Mouse (Mus musculus) hindbrain, embryonic 10.5 days (tissue): ENCODE data around the gene Etnk2. TPM values are rescaled to one million over a fixed set of nuclear protein-coding genes. Genes with fewer than 3 reads are reported as not detected.

Experiments
- DNase-seq: peaks from one replicate; pipeline ENCODE4 v3.0.0-alpha.2; 2017; ENCODE audit warnings: low spot score
- H3K27ac ChIP-seq: fragments of 300-500 bp; sonication (generic); 2 replicates; pipeline ENCODE4 v1.5.1; 2016; ENCODE audit warnings: mild to moderate bottlenecking, moderate library complexity
- H3K27me3 ChIP-seq: fragments of 300-500 bp; sonication (generic); 2 replicates; pipeline ENCODE4 v1.6.1; 2016; ENCODE audit warnings: mild to moderate bottlenecking; ENCODE audit not compliant: poor library complexity, insufficient read depth, severe bottlenecking
- H3K36me3 ChIP-seq: fragments of 300-500 bp; sonication (generic); 2 replicates; pipeline ENCODE4 v1.6.1; 2016; ENCODE audit warnings: mild to moderate bottlenecking, moderate library complexity
- H3K4me1 ChIP-seq: fragments of 300-500 bp; sonication (generic); replicated peaks from 2 replicates; pipeline ENCODE4 v1.6.1; 2016; ENCODE audit warnings: mild to moderate bottlenecking
- H3K4me3 ChIP-seq: fragments of 300-500 bp; sonication (generic); 2 replicates; pipeline ENCODE4 v1.5.1; 2016; ENCODE audit warnings: mild to moderate bottlenecking, moderate library complexity
- H3K9me3 ChIP-seq: fragments of 300-500 bp; sonication (generic); 2 replicates; pipeline ENCODE4 v1.6.1; 2016; ENCODE audit warnings: mild to moderate bottlenecking, moderate library complexity
- WGBS: fragments of 180-500 bp; shearing (Covaris S2); methylation state at CpG from one replicate; pipeline ENCODE4 v1.1.7; 2016; 5-methylcytosine and 5-hydroxymethylcytosine counted together
- polyA plus RNA-seq: library from polyadenylated mRNA; unstranded; fragments of >200 nt; fragmentation: Nextera tagmentation; extraction: Ambion mirVana; gene quantifications from 2 replicates; pipeline ENCODE4 v1.2.1, GENCODE M21; 2016

Etnk2 gene
- polyA plus RNA-seq, 1 experiment from 2014 or later, result 4.1 TPM

- Histone ChIP-seq H3K27me3 (peaks cover 53% of the 10 kb centered on the region), H3K4me1 (peaks cover 27% of the 10 kb centered on the region), H3K27ac (no peak overlapping the region), H3K36me3 (no peaks in the 10 kb centered on the region), H3K4me3 (no peak overlapping the region), H3K9me3 (no peaks in the 10 kb centered on the region)
- DNase-seq, result no peak
- WGBS, result 58% methylated on average over 15 of the region's 15 CpGs
Measured at GRCm38 (mm10) chr1:133355912-133356311, 7.5 kb upstream of the Etnk2 start.

- 66% methylated on average over 8 of the region's 8 CpGs for WGBS
- Histone ChIP-seq H3K9me3 (no peaks in the 10 kb centered on the region), H3K27me3 (peaks cover 51% of the 10 kb centered on the region), H3K36me3 (no peaks in the 10 kb centered on the region), H3K27ac (no peak overlapping the region; the same call in 1 of the 2 replicates), H3K4me1 (peaks cover 24% of the 10 kb centered on the region), H3K4me3 (no peak overlapping the region)
- DNase-seq, result no peak
Measured at GRCm38 (mm10) chr1:133356330-133356729, 7.0 kb upstream of the Etnk2 start.

GRCm38 (mm10) chr1:133361006-133361405, 2.4 kb upstream of the Etnk2 start:
- Histone ChIP-seq H3K9me3 (no peaks in the 10 kb centered on the region), H3K27ac (no peak overlapping the region), H3K4me3 (no peak overlapping the region), H3K36me3 (no peaks in the 10 kb centered on the region), H3K4me1 (peaks cover 32% of the 10 kb centered on the region), H3K27me3 (peaks cover 66% of the 10 kb centered on the region)
- WGBS, result 93% methylated on average over 6 of the region's 6 CpGs
- DNase-seq, result no peak

- no peak for DNase-seq
- Histone ChIP-seq H3K4me1 (peaks cover 29% of the 10 kb centered on the region), H3K9me3 (no peaks in the 10 kb centered on the region), H3K36me3 (no peaks in the 10 kb centered on the region), H3K27ac (no peak overlapping the region), H3K4me3 (no peak overlapping the region), H3K27me3 (peaks cover 67% of the 10 kb centered on the region)
- 89% methylated on average over 5 of the region's 5 CpGs for WGBS
Measured at GRCm38 (mm10) chr1:133362103-133362502, 1.3 kb upstream of the Etnk2 start.

- Histone ChIP-seq H3K9me3 (no peaks in the 10 kb centered on the region), H3K36me3 (no peaks in the 10 kb centered on the region), H3K4me1 (peaks cover 49% of the 10 kb centered on the region), H3K27me3 (peaks cover 60% of the 10 kb centered on the region), H3K27ac (peak overlapping the region; percentile 81), H3K4me3 (peak overlapping the region; percentile 82)
- 1% methylated on average over 27 of the region's 27 CpGs for WGBS
- no peak for DNase-seq
Measured at GRCm38 (mm10) chr1:133364022-133364630, 754 bp downstream of the Etnk2 start.

- Histone ChIP-seq H3K9me3 (no peaks in the 10 kb centered on the region), H3K27me3 (peaks cover 56% of the 10 kb centered on the region)
- no peak for DNase-seq
Measured at GRCm38 (mm10) chr1:133364890-133365289, 1.5 kb downstream of the Etnk2 start.

GRCm38 (mm10) chr1:133366951-133367605, 3.7 kb downstream of the Etnk2 start:
- WGBS, result 49% methylated on average over 10 of the region's 10 CpGs
- Histone ChIP-seq H3K9me3 (no peaks in the 10 kb centered on the region), H3K4me1 (peaks cover 60% of the 10 kb centered on the region), H3K27ac (peak overlapping the region; percentile 54), H3K36me3 (no peaks in the 10 kb centered on the region), H3K27me3 (peaks cover 52% of the 10 kb centered on the region), H3K4me3 (no peak overlapping the region)
- DNase-seq, result no peak

More at GRCm38 (mm10) chr1:133364890-133365289, 1.5 kb downstream of the Etnk2 start:
- H3K4me1 ChIP-seq, result peaks cover 52% of the 10 kb centered on the region
- WGBS, result 42% methylated on average over 2 of the region's 2 CpGs
- H3K36me3 ChIP-seq, result no peaks in the 10 kb centered on the region
- H3K4me3 ChIP-seq, result no peak overlapping the region
- H3K27ac ChIP-seq, result no peak overlapping the region

GRCm38 (mm10) chr1:133367606-133368488, 4.5 kb downstream of the Etnk2 start:
- peak overlapping the region; percentile 54 for H3K27ac ChIP-seq
- peak; percentile 43 for DNase-seq
- H3K36me3 ChIP-seq, result no peaks in the 10 kb centered on the region
- WGBS, result 11% methylated on average over 11 of the region's 11 CpGs
- H3K4me3 ChIP-seq, result peak overlapping the region; percentile 7
- H3K27me3 ChIP-seq, result peaks cover 44% of the 10 kb centered on the region
- peaks cover 66% of the 10 kb centered on the region for H3K4me1 ChIP-seq
- no peaks in the 10 kb centered on the region for H3K9me3 ChIP-seq

- H3K27ac ChIP-seq, result peak overlapping the region; percentile 54; the same call in 1 of the 2 replicates
- no peak for DNase-seq
- WGBS, result 53% methylated on average over 10 of the region's 10 CpGs
- H3K27me3 ChIP-seq, result peaks cover 38% of the 10 kb centered on the region
- no peaks in the 10 kb centered on the region for H3K9me3 ChIP-seq
- no peaks in the 10 kb centered on the region for H3K36me3 ChIP-seq
- peaks cover 62% of the 10 kb centered on the region for H3K4me1 ChIP-seq
- no peak overlapping the region for H3K4me3 ChIP-seq
Measured at GRCm38 (mm10) chr1:133368644-133369043, 5.3 kb downstream of the Etnk2 start.

GRCm38 (mm10) chr1:133370352-133370751, 7.0 kb downstream of the Etnk2 start:
- H3K27me3 ChIP-seq, result peaks cover 21% of the 10 kb centered on the region
- H3K4me1 ChIP-seq, result peaks cover 47% of the 10 kb centered on the region
- no peak overlapping the region for H3K4me3 ChIP-seq
- H3K36me3 ChIP-seq, result no peaks in the 10 kb centered on the region
- DNase-seq, result no peak
- H3K9me3 ChIP-seq, result no peaks in the 10 kb centered on the region
- 84% methylated on average over 4 of the region's 4 CpGs for WGBS
- H3K27ac ChIP-seq, result no peak overlapping the region

GRCm38 (mm10) chr1:133371431-133371830, 8.1 kb downstream of the Etnk2 start:
- Histone ChIP-seq H3K9me3 (no peaks in the 10 kb centered on the region), H3K27ac (no peak overlapping the region), H3K4me1 (peaks cover 56% of the 10 kb centered on the region), H3K4me3 (no peak overlapping the region), H3K36me3 (no peaks in the 10 kb centered on the region), H3K27me3 (peaks cover 10% of the 10 kb centered on the region)
- DNase-seq, result no peak
- WGBS, result 84% methylated on average over 6 of the region's 6 CpGs

- 73% methylated on average over 8 of the region's 8 CpGs for WGBS
- Histone ChIP-seq H3K9me3 (0 out of 2 replicates have a peak, but pooled peaks cover under 1% of the 10 kb centered on the region), H3K36me3 (no peaks in the 10 kb centered on the region), H3K4me3 (no peak overlapping the region), H3K4me1 (peaks cover 55% of the 10 kb centered on the region), H3K27me3 (peaks cover 5% of the 10 kb centered on the region; the same call in 1 of the 2 replicates), H3K27ac (peak overlapping the region; percentile 64)
- no peak for DNase-seq
Measured at GRCm38 (mm10) chr1:133372113-133372512, 8.7 kb downstream of the Etnk2 start.
